Mouse (Mus musculus) fat pad, adult 2 months (tissue): ENCODE measurements around the gene Zcchc14.

Experiments
- DNase-seq: peaks from one replicate; pipeline ENCODE4 v3.0.0-alpha.2; 2011; ENCODE audit warnings: low read depth, low spot score; ENCODE audit errors: extremely low read depth

Zcchc14 gene

GRCm38 (mm10) chr8:121590203-121591177 is 62.2 kb downstream of the Zcchc14 start, which contains the start of gene Map1lc3b:
Gene Map1lc3b (plus strand): TSS chr8:121590361.
- DNase-seq = no peak

DNA sequence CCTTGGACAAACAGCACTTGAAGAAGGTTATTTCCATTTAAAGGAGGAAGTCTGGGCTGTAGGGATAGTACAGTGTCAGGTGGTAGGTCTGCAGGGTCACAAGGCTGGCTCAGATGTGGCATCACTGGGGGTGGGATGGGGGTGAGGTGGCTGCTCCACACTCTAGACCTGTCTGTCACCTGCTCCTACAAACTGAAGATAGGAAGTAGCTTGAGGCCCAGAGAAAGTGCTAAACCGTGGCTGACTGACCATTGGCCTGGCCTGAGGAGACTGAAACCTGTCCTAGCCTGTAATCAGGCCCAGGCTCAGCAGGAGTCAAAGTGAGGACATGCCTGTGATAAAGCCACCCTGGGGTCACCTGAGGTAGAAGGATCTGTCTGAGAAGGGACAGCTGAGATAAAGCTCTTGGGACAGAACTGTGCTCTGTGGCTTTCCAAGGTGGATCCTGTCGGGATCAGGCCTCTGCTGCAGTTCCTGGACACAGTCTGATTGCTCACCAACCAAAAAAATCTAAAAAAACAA is 63.4 kb downstream of the Zcchc14 start:
- no peak for DNase-seq

- no peak for DNase-seq
Observed at GRCm38 (mm10) chr8:121588750-121589149, 64.0 kb downstream of the Zcchc14 start.

DNA sequence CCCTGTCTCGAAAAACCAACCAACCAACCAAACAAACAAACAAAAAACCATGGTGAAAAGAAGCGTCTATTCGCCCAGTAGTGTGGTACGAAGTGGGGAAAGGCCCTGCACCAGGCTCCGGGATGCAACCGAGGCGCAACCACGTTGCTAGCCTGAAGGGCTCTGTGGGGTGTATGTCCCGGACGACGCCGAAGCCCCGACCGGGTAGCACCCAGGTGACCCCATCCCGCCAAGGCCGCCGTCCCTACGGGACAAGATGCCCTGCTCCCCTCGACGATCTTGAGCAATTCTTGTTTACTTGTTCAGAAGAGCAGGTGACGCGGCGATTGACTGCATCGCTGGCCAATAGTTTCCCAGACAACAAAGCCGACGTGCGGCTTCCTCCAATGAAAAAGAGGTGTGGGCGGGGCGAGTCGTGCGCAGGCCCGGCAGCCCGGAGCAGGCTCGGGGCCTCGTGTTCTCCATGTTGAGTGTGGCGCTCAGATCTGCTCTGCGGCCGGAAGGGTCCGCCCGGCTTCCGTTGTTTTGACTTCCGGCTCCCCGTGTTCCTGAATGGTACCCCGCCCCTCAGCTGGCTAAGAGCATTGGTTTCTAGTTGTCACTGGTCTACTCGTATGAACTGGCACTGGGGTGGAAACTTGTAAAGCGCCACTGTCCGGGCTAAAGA is 67.4 kb downstream of the Zcchc14 start:
- DNase-seq = peak; percentile 92

DNA sequence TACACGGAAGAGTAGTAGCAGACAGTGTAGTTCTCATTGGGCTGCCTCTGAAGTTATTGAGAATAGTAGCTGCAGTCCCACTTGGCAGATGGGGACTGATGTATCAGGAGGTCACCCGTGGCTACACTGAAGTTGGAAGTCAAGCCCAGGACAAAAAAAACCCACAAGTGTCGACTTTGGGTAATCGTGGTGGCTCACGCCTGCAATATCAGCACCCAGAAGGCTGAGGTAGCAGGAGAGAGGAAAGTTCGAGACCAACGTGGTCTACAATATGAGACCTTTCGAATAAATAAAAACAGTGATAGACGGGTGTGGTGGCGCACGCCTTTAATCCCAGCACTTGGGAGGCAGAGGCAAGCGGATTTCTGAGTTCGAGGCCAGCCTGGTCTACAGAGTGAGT is 68.0 kb downstream of the Zcchc14 start:
- DNase-seq = no peak

GRCm38 (mm10) chr8:121583653-121584052 is 69.0 kb downstream of the Zcchc14 start:
- DNase-seq = no peak

DNA sequence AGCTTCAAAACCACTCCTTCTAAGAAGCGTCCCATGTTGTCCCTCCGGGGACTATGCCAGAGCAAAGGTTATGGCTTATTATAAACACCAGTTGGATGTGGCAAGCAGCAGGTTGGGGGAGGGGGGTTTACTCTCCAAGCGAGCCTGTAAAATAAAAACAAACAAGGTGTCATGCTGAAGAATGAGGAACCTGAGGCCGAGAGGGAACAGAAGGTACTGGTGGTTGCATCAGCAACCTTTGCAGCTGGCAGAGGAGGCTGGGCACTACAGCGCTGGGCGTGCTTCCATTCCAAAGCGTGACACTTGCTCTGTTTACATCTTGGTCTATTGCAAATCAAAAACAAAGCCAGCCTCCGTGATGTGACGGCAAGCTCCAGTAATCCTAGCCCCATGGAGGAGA is 72.2 kb downstream of the Zcchc14 start:
- DNase-seq = peak; percentile 62

GRCm38 (mm10) chr8:121578676-121579451 is 73.8 kb downstream of the Zcchc14 start, which contains the start of gene Fbxo31:
Gene Fbxo31 (minus strand): TSS chr8:121578806.
- DNase-seq = peak; percentile 84

DNA sequence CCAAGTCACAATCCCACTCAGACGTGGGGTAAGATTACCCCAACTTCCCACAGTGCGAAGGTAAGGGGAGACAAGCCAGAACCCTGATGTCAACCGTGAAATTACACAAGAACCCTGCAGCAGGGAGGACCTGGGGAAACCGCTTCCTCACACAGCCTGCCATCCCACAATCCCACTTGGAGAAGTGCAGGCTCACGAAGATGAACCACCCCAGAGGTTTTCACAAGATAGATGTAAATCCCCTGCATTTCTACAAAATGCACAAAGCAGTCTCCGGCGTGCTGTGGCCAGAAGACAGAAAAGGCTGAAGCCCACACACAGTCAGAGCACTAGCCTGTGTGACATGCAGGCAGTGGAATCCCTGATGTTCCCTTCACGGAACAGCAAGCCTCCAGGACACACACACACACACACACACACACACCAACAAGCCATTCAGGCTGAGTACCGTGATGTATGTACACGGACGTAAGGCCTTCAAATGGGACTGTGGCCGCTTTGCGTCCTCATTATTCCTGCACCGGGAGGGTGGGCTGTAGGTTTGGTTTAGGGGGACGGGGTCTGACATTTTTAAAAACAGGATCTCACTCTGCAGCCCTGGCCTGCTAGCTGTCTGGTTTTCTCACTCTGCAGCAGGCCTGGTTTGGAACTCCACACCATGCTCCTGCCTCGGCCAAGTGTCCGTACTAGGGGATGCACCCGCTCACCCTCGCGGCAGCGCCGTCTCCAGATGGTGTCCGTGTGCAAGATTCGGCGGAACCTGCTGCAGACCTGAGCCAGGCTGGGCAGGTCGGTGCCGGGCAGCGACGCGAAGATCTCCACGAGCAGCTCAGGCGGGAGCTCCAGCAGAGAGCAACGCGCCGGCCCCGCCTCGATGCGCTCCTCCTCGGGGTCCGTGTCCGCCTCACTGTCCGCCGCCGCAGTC is 74.7 kb downstream of the Zcchc14 start:
- no peak for DNase-seq

- DNase-seq = no peak
Observed at GRCm38 (mm10) chr8:121575661-121576060, 77.0 kb downstream of the Zcchc14 start.

DNA sequence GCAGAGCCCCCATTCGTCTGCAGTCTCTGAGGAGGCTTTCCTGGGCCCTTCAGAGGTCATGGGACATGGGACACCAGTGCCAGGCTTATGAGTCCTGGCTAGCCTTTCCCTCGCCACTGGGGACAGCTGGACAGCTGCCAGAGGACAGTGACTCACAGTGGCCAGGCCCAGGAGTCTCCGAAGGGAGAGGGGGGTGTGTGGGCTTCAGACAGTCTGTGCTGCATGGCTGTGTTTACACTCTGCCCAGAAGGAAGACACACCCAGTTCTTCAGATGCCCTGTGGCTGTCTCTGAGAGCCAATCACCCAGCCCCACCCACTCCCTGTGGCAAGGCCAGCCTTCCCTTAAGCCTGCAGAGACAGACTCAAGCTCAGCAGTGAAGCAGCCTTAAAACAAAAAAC is 79.4 kb downstream of the Zcchc14 start:
- DNase-seq = no peak

DNA sequence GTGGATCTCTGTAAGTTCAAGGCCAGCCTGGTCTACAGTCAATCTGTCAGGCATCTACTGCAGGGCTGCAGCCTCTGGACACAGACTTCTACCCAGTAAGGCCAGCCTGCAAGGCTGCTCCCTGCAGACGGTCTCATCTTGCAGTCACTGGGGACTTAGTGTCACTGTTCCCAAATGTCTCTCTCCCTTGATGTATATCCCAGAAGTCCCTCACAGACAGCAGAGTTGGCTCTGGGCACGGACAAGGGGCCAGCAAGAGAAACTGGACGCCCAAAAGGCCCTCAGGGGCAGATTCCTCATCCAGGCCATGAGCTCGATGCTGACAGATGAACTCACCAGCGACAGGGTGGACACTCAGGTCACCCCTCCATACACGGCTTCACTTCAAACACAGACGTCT is 80.6 kb downstream of the Zcchc14 start:
- DNase-seq = no peak

GRCm38 (mm10) chr8:121570801-121571200 is 81.9 kb downstream of the Zcchc14 start:
- DNase-seq = no peak

DNA sequence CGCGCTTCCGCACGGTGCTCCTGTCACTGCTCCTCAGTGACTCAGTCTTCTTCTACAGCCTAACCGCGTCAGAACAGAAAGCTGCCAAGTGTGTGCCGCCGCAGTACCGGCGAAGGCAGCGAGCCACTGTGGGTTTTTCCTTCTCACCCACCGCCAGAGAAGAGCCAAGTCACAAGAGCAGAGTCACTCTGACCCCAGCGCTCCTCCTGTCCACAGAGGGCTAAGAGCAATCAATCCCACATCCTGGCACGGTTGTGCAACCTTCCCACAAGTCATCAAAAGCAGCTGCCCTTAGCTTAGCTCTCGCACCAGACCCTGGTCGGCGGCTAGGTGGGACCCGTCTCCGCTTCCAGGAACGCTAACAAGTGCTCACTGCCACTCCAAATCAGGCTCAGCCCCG is 82.4 kb downstream of the Zcchc14 start:
- DNase-seq = no peak

DNA sequence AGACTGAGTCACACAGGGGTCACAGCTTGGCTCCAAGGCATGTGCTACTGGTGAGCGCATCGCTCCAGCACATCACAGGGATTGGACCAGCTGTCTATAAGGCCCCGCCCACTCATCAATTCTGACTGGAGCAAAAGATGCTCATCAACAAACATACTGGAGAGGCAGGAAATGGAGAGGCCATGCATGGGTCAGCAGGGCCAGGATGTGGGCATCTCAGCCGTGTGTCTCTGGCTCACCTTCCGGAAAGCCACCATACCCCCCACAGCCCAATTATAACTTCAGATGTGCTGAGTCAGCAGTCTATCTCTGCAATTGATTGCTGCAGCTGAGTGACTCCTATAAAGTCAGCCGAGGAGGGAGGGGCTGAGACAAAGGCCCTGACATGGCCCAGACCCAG is 84.4 kb downstream of the Zcchc14 start:
- DNase-seq = no peak

GRCm38 (mm10) chr8:121563701-121564100 is 89.0 kb downstream of the Zcchc14 start:
- no peak for DNase-seq

GRCm38 (mm10) chr8:121562941-121563351 is 89.8 kb downstream of the Zcchc14 start:
- DNase-seq = peak; percentile 86

- DNase-seq = no peak
Observed at GRCm38 (mm10) chr8:121561636-121562345, 90.9 kb downstream of the Zcchc14 start.

DNA sequence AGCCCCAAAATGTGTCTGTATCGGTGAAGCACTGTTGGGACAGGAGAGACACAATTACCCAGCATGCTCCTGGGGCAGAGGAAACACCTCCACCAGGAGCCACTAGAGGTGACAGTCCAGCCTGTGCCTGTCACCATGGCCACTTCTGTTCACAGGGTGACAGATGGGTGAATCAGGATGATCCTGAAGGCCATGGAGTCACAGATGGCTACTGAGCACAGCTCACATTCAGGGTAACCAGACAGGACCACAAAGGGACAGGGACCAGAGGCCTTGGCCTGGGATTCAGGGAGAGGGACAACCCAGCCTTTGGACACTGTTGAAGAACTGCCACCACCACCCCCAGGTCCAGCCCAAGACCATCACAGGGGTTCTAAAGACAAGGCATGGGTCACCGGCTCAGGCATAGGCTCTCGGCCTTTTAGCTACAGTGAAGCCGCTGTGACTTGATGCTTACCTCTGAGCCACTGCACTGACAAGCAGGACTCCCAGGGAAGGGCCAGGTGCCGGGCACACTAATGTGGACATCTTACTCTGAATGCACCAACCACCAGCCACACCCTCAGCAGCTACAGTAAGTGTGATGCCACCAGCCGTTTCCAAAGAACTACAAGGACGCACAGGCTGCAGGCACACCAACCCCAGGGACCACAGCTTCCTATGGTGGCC is 92.1 kb downstream of the Zcchc14 start:
- DNase-seq = no peak
